ENCODE assay signal across 15 mouse cellular contexts in genomic region chr15:80614500-80615289, GRCm38 (mm10). TPM values are rescaled to one million over a fixed set of nuclear protein-coding genes. Genes with fewer than 3 reads are reported as not detected.
DNase-seq lines count a peak whose midpoint lies in the region; ATAC-seq lines count a peak whose summit lies in the region.
"Had no signal": no experiment of that assay in that cellular context is flagged by ENCODE, and none has a peak within 500 bp of the region (broad histone marks: within the 10 kb centered on the region; RNA-seq: fewer than 3 reads in every experiment).

No protein-coding gene starts in this region.

- H3K9me3 ChIP-seq in midbrain, embryonic 13.5 days = no peaks in the 10 kb centered on the region
- H3K9me3 ChIP-seq: heart, embryonic 13.5 days; hindbrain, embryonic 15.5 days had no signal

- H3K36me3 ChIP-seq in splenic B cell, adult 2 months (ENCODE audit: control insufficient read depth, insufficient read depth, low read length, poor library complexity, severe bottlenecking) = no peaks in the 10 kb centered on the region
- no peaks in the 10 kb centered on the region for H3K36me3 ChIP-seq in midbrain, embryonic 13.5 days
- H3K36me3 ChIP-seq: heart, embryonic 13.5 days; hindbrain, embryonic 15.5 days had no signal

- H3K9ac ChIP-seq in midbrain, embryonic 13.5 days (replicated peaks) = no peak overlapping the region
- H3K9ac ChIP-seq: hindbrain, embryonic 15.5 days had no signal

- no peak overlapping the region for H3K4me3 ChIP-seq in midbrain, embryonic 13.5 days (replicated peaks)
- H3K4me3 ChIP-seq: hindbrain, embryonic 15.5 days; left cerebral cortex, adult 2 months had no signal

- no peak for DNase-seq in frontal cortex, postnatal 14 days (ENCODE audit: low spot score in 2 of 2)
- DNase-seq in B cell, adult 2 months = peak; percentile 65 to 66
- peak; percentile 77 for DNase-seq in induced T-regulatory cell, adult 2 months (ENCODE audit: low read depth)
- peak; percentile 69 for DNase-seq in splenic B cell, adult 2 months (ENCODE audit: low read depth, low spot score)
- DNase-seq in adrenal gland, adult (ENCODE audit: inconsistent age in 2 of 2, low spot score in 1 of 2) = no peak
- DNase-seq in kidney, adult 11 months = no peak
- DNase-seq: embryo, embryonic 11 days; kidney, postnatal 10 days; lung, postnatal 14 days had no signal

- no peak overlapping the region for H3K4me2 ChIP-seq in midbrain, embryonic 13.5 days (replicated peaks)

- peaks cover 39% of the 10 kb centered on the region for H3K4me1 ChIP-seq in midbrain, embryonic 13.5 days (replicated peaks)

- H3K27me3 ChIP-seq in splenic B cell, adult 2 months (ENCODE audit: control insufficient read depth, insufficient read depth, low read length, poor library complexity, severe bottlenecking) = no peaks in the 10 kb centered on the region
- 0 out of 2 replicates have a peak, but pooled peaks cover 5% of the 10 kb centered on the region for H3K27me3 ChIP-seq in midbrain, embryonic 13.5 days

- H3K27ac ChIP-seq in midbrain, embryonic 13.5 days = no peak overlapping the region
- H3K27ac ChIP-seq: heart, embryonic 13.5 days had no signal

- peak; percentile 34; the same call in 1 of the 2 replicates for ATAC-seq in frontal cortex, adult (ENCODE audit: low TSS enrichment)
- ATAC-seq in midbrain, embryonic 13.5 days = no peak

- 70% methylated on average over 18 of the region's 18 CpGs for WGBS in midbrain, embryonic 13.5 days

RNA-seq across cellular contexts. Expression of gene Grap2, which starts 42.3 kb away (rescaled TPM):
- 1.0 and 1.6 TPM in 2 replicates for polyA plus RNA-seq in midbrain, embryonic 13.5 days (2015; fragmentation: Nextera tagmentation; extraction: Ambion mirVana)

RNA-seq across cellular contexts. Expression of gene Enthd1, which starts 49.7 kb away (rescaled TPM):
- not detected in 2 replicates for polyA plus RNA-seq in midbrain, embryonic 13.5 days (2015; fragmentation: Nextera tagmentation; extraction: Ambion mirVana)
- polyA plus RNA-seq: heart, embryonic 13.5 days; hindbrain, embryonic 15.5 days; liver, adult 2 months had no signal

RNA-seq across cellular contexts. Expression of gene Fam83f, which starts 57.0 kb away (rescaled TPM):
- polyA plus RNA-seq in midbrain, embryonic 13.5 days (2015; fragmentation: Nextera tagmentation; extraction: Ambion mirVana) = 0.19 and 0.27 TPM in 2 replicates

Comparison
In these comparisons a context has a peak if more than half of its experiments do, and no peak if none do; other contexts are left out.
1. DNase-seq: peak in B cell, adult 2 months (2 of 2), induced T-regulatory cell, adult 2 months (single experiment) and splenic B cell, adult 2 months (single experiment); none in frontal cortex, postnatal 14 days (0 of 2), adrenal gland, adult (0 of 2) and kidney, adult 11 months (single experiment).